Mouse (Mus musculus): ENCODE data around the gene Cntnap1. TPM values are rescaled to one million over a fixed set of nuclear protein-coding genes. Genes with fewer than 3 reads are reported as not detected.

Cntnap1 gene
- polyA plus RNA-seq, 1 experiment from 2014 or later, result 0.12 TPM

GRCm38 (mm10) chr11:101137000-101137399 lies 33.3 kb upstream of the Cntnap1 start:
- WGBS (ENCODE audit: insufficient replicate concordance), result 70% methylated on average over 7 of the region's 7 CpGs

GRCm38 (mm10) chr11:101138536-101139181 lies 31.7 kb upstream of the Cntnap1 start:
- H3K36me3 ChIP-seq, result no peaks in the 10 kb centered on the region
- H3K27ac ChIP-seq, result no peak overlapping the region
- ATAC-seq (ENCODE audit: low read depth), result no peak
- H3K9me3 ChIP-seq (replicated peaks), result no peaks in the 10 kb centered on the region
- peaks cover 7% of the 10 kb centered on the region for H3K4me1 ChIP-seq (replicated peaks)
- peaks cover 51% of the 10 kb centered on the region for H3K27me3 ChIP-seq
- H3K9ac ChIP-seq, result no peak overlapping the region
- DNase-seq, result no peak
- 22% methylated on average over 15 of the region's 15 CpGs for WGBS (ENCODE audit: insufficient replicate concordance)
- no peak overlapping the region for H3K4me3 ChIP-seq (replicated peaks)
- peak overlapping the region; percentile 20 for H3K4me2 ChIP-seq

More at GRCm38 (mm10) chr11:101137000-101137399, 33.3 kb upstream of the Cntnap1 start:
- Histone ChIP-seq H3K27ac (no peak overlapping the region), H3K4me3 (replicated peaks) (no peak overlapping the region), H3K9me3 (replicated peaks) (no peaks in the 10 kb centered on the region), H3K4me1 (replicated peaks) (peaks cover 4% of the 10 kb centered on the region; the same call in 1 of the 2 replicates), H3K36me3 (no peaks in the 10 kb centered on the region), H3K27me3 (peaks cover 38% of the 10 kb centered on the region), H3K9ac (no peak overlapping the region), H3K4me2 (no peak overlapping the region)
- ATAC-seq (ENCODE audit: low read depth), result no peak
- no peak for DNase-seq

- Histone ChIP-seq H3K27me3 (peaks cover 56% of the 10 kb centered on the region), H3K36me3 (no peaks in the 10 kb centered on the region), H3K4me2 (peak overlapping the region; percentile 46; the same call in 1 of the 2 replicates), H3K9ac (no peak overlapping the region), H3K9me3 (replicated peaks) (no peaks in the 10 kb centered on the region), H3K4me1 (replicated peaks) (peaks cover 11% of the 10 kb centered on the region), H3K4me3 (replicated peaks) (peak overlapping the region; percentile 29), H3K27ac (no peak overlapping the region)
- ATAC-seq (ENCODE audit: low read depth) (no peak), DNase-seq (no peak)
- WGBS (ENCODE audit: insufficient replicate concordance), result 32% methylated on average over 27 of the region's 27 CpGs
These were observed 30.0 kb upstream of the Cntnap1 start for GRCm38 (mm10) chr11:101140164-101140819.

GRCm38 (mm10) chr11:101141088-101141487 lies 29.2 kb upstream of the Cntnap1 start:
- 69% methylated on average over 8 of the region's 8 CpGs for WGBS (ENCODE audit: insufficient replicate concordance)
- no peak overlapping the region for H3K4me2 ChIP-seq
- peaks cover 11% of the 10 kb centered on the region for H3K4me1 ChIP-seq (replicated peaks)
- no peak for ATAC-seq (ENCODE audit: low read depth)
- peaks cover 56% of the 10 kb centered on the region for H3K27me3 ChIP-seq
- no peaks in the 10 kb centered on the region for H3K36me3 ChIP-seq
- H3K4me3 ChIP-seq (replicated peaks), result no peak overlapping the region
- no peak overlapping the region for H3K9ac ChIP-seq
- no peak overlapping the region for H3K27ac ChIP-seq
- no peaks in the 10 kb centered on the region for H3K9me3 ChIP-seq (replicated peaks)
- no peak for DNase-seq

- H3K4me2 ChIP-seq, result no peak overlapping the region
- DNase-seq (no peak), ATAC-seq (ENCODE audit: low read depth) (no peak)
- H3K27ac ChIP-seq, result no peak overlapping the region
- no peaks in the 10 kb centered on the region for H3K36me3 ChIP-seq
- peaks cover 56% of the 10 kb centered on the region for H3K27me3 ChIP-seq
- H3K9ac ChIP-seq, result no peak overlapping the region
- H3K9me3 ChIP-seq (replicated peaks), result no peaks in the 10 kb centered on the region
- H3K4me1 ChIP-seq (replicated peaks), result peaks cover 11% of the 10 kb centered on the region
- 70% methylated on average over 10 of the region's 10 CpGs for WGBS (ENCODE audit: insufficient replicate concordance)
- no peak overlapping the region for H3K4me3 ChIP-seq (replicated peaks)
These were observed 27.9 kb upstream of the Cntnap1 start for GRCm38 (mm10) chr11:101142215-101142967.

- Histone ChIP-seq H3K4me1 (replicated peaks) (peaks cover 11% of the 10 kb centered on the region), H3K27me3 (peaks cover 55% of the 10 kb centered on the region), H3K4me3 (replicated peaks) (peak overlapping the region; percentile 30), H3K36me3 (no peaks in the 10 kb centered on the region), H3K4me2 (peak overlapping the region; percentile 47), H3K9ac (0 out of 2 replicates have a peak overlapping the region, but pooled peaks have one; percentile 11), H3K9me3 (replicated peaks) (no peaks in the 10 kb centered on the region), H3K27ac (no peak overlapping the region)
- DNase-seq, result no peak
- no peak for ATAC-seq (ENCODE audit: low read depth)
- WGBS (ENCODE audit: insufficient replicate concordance), result 16% methylated on average over 19 of the region's 19 CpGs
These were observed 26.7 kb upstream of the Cntnap1 start for GRCm38 (mm10) chr11:101143338-101144225.

- 52% methylated on average over 10 of the region's 10 CpGs for WGBS (ENCODE audit: insufficient replicate concordance)
- ATAC-seq (ENCODE audit: low read depth) (no peak), DNase-seq (no peak)
- Histone ChIP-seq H3K9ac (no peak overlapping the region), H3K27me3 (peaks cover 29% of the 10 kb centered on the region), H3K27ac (no peak overlapping the region), H3K36me3 (no peaks in the 10 kb centered on the region), H3K4me2 (no peak overlapping the region), H3K9me3 (replicated peaks) (no peaks in the 10 kb centered on the region), H3K4me3 (replicated peaks) (no peak overlapping the region), H3K4me1 (replicated peaks) (peaks cover 10% of the 10 kb centered on the region)
These were observed 23.9 kb upstream of the Cntnap1 start for GRCm38 (mm10) chr11:101146377-101146776.

- WGBS (ENCODE audit: insufficient replicate concordance), result 62% methylated on average over 10 of the region's 10 CpGs
- H3K4me2 ChIP-seq, result no peak overlapping the region
- H3K4me1 ChIP-seq (replicated peaks), result peaks cover 7% of the 10 kb centered on the region
- H3K4me3 ChIP-seq (replicated peaks), result no peak overlapping the region
- peaks cover 13% of the 10 kb centered on the region for H3K27me3 ChIP-seq
- H3K27ac ChIP-seq, result no peak overlapping the region; the same call in 1 of the 2 replicates
- H3K9ac ChIP-seq, result no peak overlapping the region
- H3K36me3 ChIP-seq, result no peaks in the 10 kb centered on the region
- ATAC-seq (ENCODE audit: low read depth) (no peak), DNase-seq (no peak)
- H3K9me3 ChIP-seq (replicated peaks), result no peaks in the 10 kb centered on the region
These were observed 21.6 kb upstream of the Cntnap1 start for GRCm38 (mm10) chr11:101148751-101149150.

GRCm38 (mm10) chr11:101149178-101150105 lies 20.9 kb upstream of the Cntnap1 start:
- DNase-seq, result no peak
- no peaks in the 10 kb centered on the region for H3K9me3 ChIP-seq (replicated peaks)
- H3K9ac ChIP-seq, result no peak overlapping the region
- H3K4me2 ChIP-seq, result no peak overlapping the region
- no peak overlapping the region; the same call in 1 of the 2 replicates for H3K27ac ChIP-seq
- H3K27me3 ChIP-seq, result peaks cover 12% of the 10 kb centered on the region; the same call in 1 of the 2 replicates
- H3K4me3 ChIP-seq (replicated peaks), result no peak overlapping the region
- H3K36me3 ChIP-seq, result no peaks in the 10 kb centered on the region
- ATAC-seq (ENCODE audit: low read depth), result no peak
- 0 out of 2 replicates have a peak, but pooled peaks cover 4% of the 10 kb centered on the region for H3K4me1 ChIP-seq (replicated peaks)
- WGBS (ENCODE audit: insufficient replicate concordance), result 50% methylated on average over 9 of the region's 9 CpGs

- ATAC-seq (ENCODE audit: low read depth) (no peak), DNase-seq (no peak)
- Histone ChIP-seq H3K9me3 (replicated peaks) (no peaks in the 10 kb centered on the region), H3K4me2 (no peak overlapping the region), H3K4me3 (replicated peaks) (no peak overlapping the region), H3K9ac (no peak overlapping the region), H3K27ac (no peak overlapping the region), H3K36me3 (no peaks in the 10 kb centered on the region), H3K27me3 (peaks cover 28% of the 10 kb centered on the region), H3K4me1 (replicated peaks) (peaks cover 9% of the 10 kb centered on the region)
- WGBS (ENCODE audit: insufficient replicate concordance), result 29% methylated on average over 2 of the region's 2 CpGs
These were observed 19.3 kb upstream of the Cntnap1 start for GRCm38 (mm10) chr11:101151063-101151462.
